Mouse (Mus musculus) erythroblast, embryonic 14.5 days (primary cell): ENCODE data around the gene Mtif3. TPM values are rescaled to one million over a fixed set of nuclear protein-coding genes. Genes with fewer than 3 reads are reported as not detected.

ENCODE experiments used
- H3K27me3 ChIP-seq: 2 replicates; pipeline ENCODE4 v1.6.1; 2012; ENCODE audit warnings: inconsistent platforms; ENCODE audit not compliant: control insufficient read depth
- H3K36me3 ChIP-seq: 2 replicates; pipeline ENCODE4 v1.6.1; 2012; ENCODE audit warnings: mild to moderate bottlenecking, inconsistent platforms; ENCODE audit not compliant: control insufficient read depth
- H3K4me1 ChIP-seq: 2 replicates; pipeline ENCODE4 v1.6.1; 2012; ENCODE audit warnings: inconsistent platforms; ENCODE audit not compliant: control insufficient read depth
- H3K4me3 ChIP-seq: replicated peaks from 2 replicates; pipeline ENCODE3; 2012; ENCODE audit warnings: moderate library complexity, mild to moderate bottlenecking, inconsistent platforms
- H3K9me3 ChIP-seq: 2 replicates; pipeline ENCODE4 v1.6.1; 2012; ENCODE audit warnings: low read length, inconsistent platforms, mixed read lengths; ENCODE audit not compliant: control insufficient read depth
- GATA1 ChIP-seq: IDR thresholded peaks from 2 replicates; pipeline ENCODE4 v1.6.1; 2012; ENCODE audit warnings: low read length, inconsistent platforms, mixed read lengths
- TAL1 ChIP-seq: IDR thresholded peaks from 3 replicates; pipeline ENCODE4 v1.6.1; 2012; ENCODE audit warnings: low read length, inconsistent platforms, mixed read lengths
- polyA plus RNA-seq: library from polyadenylated mRNA; stranded (reverse); fragments of >175 nt; gene quantifications from 2 replicates; pipeline ENCODE4 v1.2.3, GENCODE M21; 2012

Gene Mtif3
- polyA plus RNA-seq, 1 experiment: 0.55 TPM

- Histone ChIP-seq H3K9me3 (no peaks in the 10 kb centered on the region), H3K27me3 (no peaks in the 10 kb centered on the region), H3K4me1 (peaks cover 11% of the 10 kb centered on the region), H3K36me3 (no peaks in the 10 kb centered on the region), H3K4me3 (no peak overlapping the region)
- TF ChIP-seq TAL1: no peak
- no peak for TF ChIP-seq GATA1
These were observed 56.1 kb downstream of the Mtif3 start for GRCm38 (mm10) chr5:146907533-146907932.

GRCm38 (mm10) chr5:146905486-146906172 lies 58.0 kb downstream of the Mtif3 start:
- H3K4me1 ChIP-seq: peaks cover 11% of the 10 kb centered on the region
- no peaks in the 10 kb centered on the region for H3K27me3 ChIP-seq
- H3K36me3 ChIP-seq: no peaks in the 10 kb centered on the region
- H3K9me3 ChIP-seq: no peaks in the 10 kb centered on the region
- TF ChIP-seq GATA1 (no peak), TAL1 (no peak)
- no peak overlapping the region for H3K4me3 ChIP-seq

GRCm38 (mm10) chr5:146904404-146904803 lies 59.2 kb downstream of the Mtif3 start:
- TF ChIP-seq GATA1 (no peak), TAL1 (no peak)
- Histone ChIP-seq H3K27me3 (no peaks in the 10 kb centered on the region), H3K4me3 (no peak overlapping the region), H3K4me1 (peaks cover 11% of the 10 kb centered on the region), H3K36me3 (no peaks in the 10 kb centered on the region), H3K9me3 (no peaks in the 10 kb centered on the region)

Other genes with a start within 250 kb of the Mtif3 start
- 0.26 and 0.33 TPM in 2 replicates for gene Usp12, start 168.8 kb downstream of the Mtif3 start, polyA plus RNA-seq
- 11.5 and 12.9 TPM in 2 replicates for gene Rpl21, start 130.9 kb downstream of the Mtif3 start, polyA plus RNA-seq
- gene Rasl11a, start 118.7 kb downstream of the Mtif3 start, polyA plus RNA-seq: 0.05 and 0.14 TPM in 2 replicates
- 4.9 and 6.2 TPM in 2 replicates for gene Gtf3a, start 15.1 kb downstream of the Mtif3 start, polyA plus RNA-seq
- gene Lnx2, start 112.8 kb upstream of the Mtif3 start, polyA plus RNA-seq: 0.10 and 0.14 TPM in 2 replicates
- gene Polr1d, start 113.2 kb upstream of the Mtif3 start, polyA plus RNA-seq: 6.5 and 6.6 TPM in 2 replicates
- not detected in 2 replicates for gene Gsx1, start 224.9 kb upstream of the Mtif3 start, polyA plus RNA-seq